Mouse (Mus musculus) forebrain, embryonic 16.5 days (tissue): ENCODE data around the gene Polg2. TPM values are rescaled to one million over a fixed set of nuclear protein-coding genes. Genes with fewer than 3 reads are reported as not detected.
"Not testable (repeated sequence)": the region's sequence is repeated elsewhere in the genome, so short reads cannot be mapped to it uniquely, and the experiment has no call there.

Source experiments
- ATAC-seq: fragments of 200-750 bp; cut with Nextera tagmentation; 2 replicates; pipeline ENCODE4 v1.8.0; 2017; ENCODE audit warnings: mild to moderate bottlenecking, moderate library complexity
- H3K27ac ChIP-seq: fragments of 300-500 bp; sonication (generic); 2 replicates; pipeline ENCODE4 v1.5.1; 2014; ENCODE audit warnings: low read length, control low read depth
- H3K27me3 ChIP-seq: fragments of 300-500 bp; sonication (generic); replicated peaks from 2 replicates; pipeline ENCODE4 v1.6.1; 2014; ENCODE audit warnings: low read length; ENCODE audit not compliant: control insufficient read depth, insufficient read depth
- H3K36me3 ChIP-seq: fragments of 300-500 bp; sonication (generic); 2 replicates; pipeline ENCODE4 v1.6.1; 2014; ENCODE audit not compliant: control insufficient read depth, insufficient read depth
- H3K4me1 ChIP-seq: fragments of 300-500 bp; sonication (generic); replicated peaks from 2 replicates; pipeline ENCODE4 v1.6.1; 2014; ENCODE audit warnings: low read length; ENCODE audit not compliant: control insufficient read depth, insufficient read depth
- H3K4me2 ChIP-seq: fragments of 300-500 bp; sonication (generic); 2 replicates; pipeline ENCODE4 v1.6.1; 2014; ENCODE audit warnings: mild to moderate bottlenecking, low read length, control low read depth
- H3K4me3 ChIP-seq: fragments of 300-500 bp; sonication (generic); replicated peaks from 2 replicates; pipeline ENCODE4 v1.5.1; 2014; ENCODE audit warnings: mild to moderate bottlenecking, low read length, control low read depth
- H3K9ac ChIP-seq: fragments of 300-500 bp; sonication (generic); replicated peaks from 2 replicates; pipeline ENCODE4 v1.6.1; 2014; ENCODE audit warnings: low read depth, low read length, control low read depth
- H3K9me3 ChIP-seq: fragments of 300-500 bp; sonication (generic); 2 replicates; pipeline ENCODE4 v1.6.1; 2016; ENCODE audit warnings: low read length; ENCODE audit not compliant: control insufficient read depth
- WGBS: fragments of 180-500 bp; shearing (Covaris S2); extraction: QIAGEN DNeasy Blood & Tissue Kit; methylation state at CpG from one replicate; pipeline ENCODE4 v1.1.7; 2014; 5-methylcytosine and 5-hydroxymethylcytosine counted together
- polyA plus RNA-seq: library from polyadenylated mRNA; unstranded; fragments of >200 nt; fragmentation: Nextera tagmentation; extraction: Ambion mirVana; gene quantifications from 2 replicates; pipeline ENCODE4 v1.2.1, GENCODE M21; 2015

Polg2 gene
- polyA plus RNA-seq, 1 experiment from 2014 or later, result 8.9 TPM

DNA sequence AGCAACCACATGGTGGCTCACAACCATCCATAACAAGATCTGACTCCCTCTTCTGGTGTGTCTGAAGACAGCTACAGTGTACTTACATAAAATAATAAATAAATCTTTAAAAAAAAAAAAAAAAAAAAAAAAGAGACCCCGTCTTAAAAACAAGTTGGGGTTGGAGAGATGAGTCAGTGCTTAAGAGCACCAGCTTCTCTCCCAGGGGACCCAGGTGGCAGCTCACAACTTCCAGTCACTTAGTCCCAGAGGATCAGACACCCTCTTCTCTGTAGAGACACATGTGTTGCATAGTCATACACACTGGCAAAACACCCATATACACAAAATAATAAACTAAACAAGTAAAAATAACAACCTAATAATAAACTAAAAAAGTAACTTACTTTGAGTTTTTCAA, 28.1 kb upstream of the Polg2 start:
- H3K27me3 ChIP-seq, H3K4me1 ChIP-seq, H3K9ac ChIP-seq, H3K9me3 ChIP-seq, H3K27ac ChIP-seq, ATAC-seq, H3K4me2 ChIP-seq, H3K4me3 ChIP-seq: not testable (repeated sequence)
- WGBS, result 100% methylated on average over 1 of the region's 1 CpGs
- peaks cover 13% of the 10 kb centered on the region for H3K36me3 ChIP-seq

DNA sequence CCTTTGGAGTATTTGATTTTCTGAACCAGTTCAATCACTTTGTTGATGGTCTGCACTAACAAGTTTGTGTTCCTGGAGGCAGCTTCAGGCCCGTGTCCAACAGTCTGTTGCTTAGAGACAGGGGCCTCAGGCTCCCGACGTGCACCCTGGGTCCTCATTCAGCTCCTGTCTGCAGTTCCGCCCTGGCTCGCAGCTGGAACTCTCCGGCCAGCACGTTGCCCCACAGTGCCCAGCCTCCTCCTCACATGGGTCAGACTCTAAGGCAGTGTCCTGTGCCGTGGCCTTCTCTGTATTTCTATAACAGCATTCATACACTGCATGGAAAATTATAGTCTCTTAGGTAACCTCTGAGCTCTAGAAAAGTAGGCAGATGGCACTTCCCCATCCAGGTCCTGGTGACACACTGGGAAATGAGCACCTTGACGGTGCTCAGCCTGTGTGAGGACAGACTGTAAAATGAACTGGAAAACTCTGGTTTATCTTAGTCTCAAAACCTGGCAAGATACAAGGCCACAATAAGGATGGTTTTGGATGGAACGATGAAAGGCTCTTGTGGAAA, 22.8 kb upstream of the Polg2 start:
- peaks cover 29% of the 10 kb centered on the region for H3K36me3 ChIP-seq

DNA sequence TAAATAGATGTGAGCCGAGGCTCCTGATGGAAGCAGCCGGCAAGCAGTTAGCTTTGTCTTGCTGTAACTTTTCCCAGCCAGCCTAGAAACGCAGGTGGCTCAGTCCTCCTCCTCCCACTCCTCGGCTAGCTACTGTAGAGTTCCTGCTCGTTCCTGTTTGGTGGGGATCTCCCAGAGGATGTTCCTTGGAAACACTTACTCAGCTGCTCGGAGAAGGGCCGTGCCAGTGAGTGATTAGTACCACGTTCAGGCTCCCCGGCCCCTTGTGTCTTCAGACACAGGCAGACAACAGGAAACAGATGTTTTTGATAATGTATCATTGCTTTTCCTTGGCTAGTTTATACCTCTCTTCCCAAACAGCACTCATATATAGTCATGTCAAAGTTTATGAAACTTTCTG, 16.3 kb upstream of the Polg2 start:
- ATAC-seq, result no peak
- Histone ChIP-seq H3K27ac (no peak overlapping the region), H3K4me3 (no peak overlapping the region), H3K9me3 (no peaks in the 10 kb centered on the region), H3K36me3 (peaks cover 21% of the 10 kb centered on the region), H3K9ac (no peak overlapping the region), H3K27me3 (no peaks in the 10 kb centered on the region), H3K4me2 (no peak overlapping the region), H3K4me1 (no peaks in the 10 kb centered on the region; the same call in 1 of the 2 replicates)
- 87% methylated on average over 9 of the region's 9 CpGs for WGBS

More for the DNA sequence above, 22.8 kb upstream of the Polg2 start:
- ATAC-seq, result no peak
- Histone ChIP-seq H3K4me2 (no peak overlapping the region), H3K27ac (no peak overlapping the region), H3K4me3 (no peak overlapping the region), H3K27me3 (no peaks in the 10 kb centered on the region), H3K4me1 (no peaks in the 10 kb centered on the region), H3K9ac (no peak overlapping the region), H3K9me3 (no peaks in the 10 kb centered on the region)
- WGBS, result 77% methylated on average over 10 of the region's 10 CpGs

DNA sequence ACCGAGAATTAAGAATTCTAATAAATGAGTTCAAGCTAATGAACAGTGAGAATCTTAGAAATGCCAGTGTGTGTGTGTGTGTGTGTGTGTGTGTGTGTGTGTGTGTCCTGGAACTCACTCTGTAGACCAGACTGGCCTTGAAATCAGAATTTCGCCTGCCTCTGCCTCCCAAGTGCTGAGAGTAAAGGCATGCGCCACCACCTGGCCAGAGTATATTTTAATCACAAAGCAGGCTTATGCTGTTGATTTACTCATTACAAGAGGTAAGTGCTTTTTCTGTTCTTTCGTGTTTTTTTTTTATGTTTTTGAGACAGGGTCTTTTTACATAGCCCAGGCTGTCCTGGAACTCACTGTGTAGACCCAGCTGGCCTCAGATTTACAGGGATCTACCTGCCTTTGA, 14.5 kb upstream of the Polg2 start:
- Histone ChIP-seq H3K9me3 (no peaks in the 10 kb centered on the region), H3K9ac (no peak overlapping the region), H3K27ac (no peak overlapping the region), H3K36me3 (peaks cover 16% of the 10 kb centered on the region), H3K4me2 (no peak overlapping the region), H3K4me1 (peaks cover 5% of the 10 kb centered on the region), H3K27me3 (no peaks in the 10 kb centered on the region), H3K4me3 (no peak overlapping the region)
- no peak for ATAC-seq
- WGBS, result 82% methylated on average over 4 of the region's 4 CpGs

DNA sequence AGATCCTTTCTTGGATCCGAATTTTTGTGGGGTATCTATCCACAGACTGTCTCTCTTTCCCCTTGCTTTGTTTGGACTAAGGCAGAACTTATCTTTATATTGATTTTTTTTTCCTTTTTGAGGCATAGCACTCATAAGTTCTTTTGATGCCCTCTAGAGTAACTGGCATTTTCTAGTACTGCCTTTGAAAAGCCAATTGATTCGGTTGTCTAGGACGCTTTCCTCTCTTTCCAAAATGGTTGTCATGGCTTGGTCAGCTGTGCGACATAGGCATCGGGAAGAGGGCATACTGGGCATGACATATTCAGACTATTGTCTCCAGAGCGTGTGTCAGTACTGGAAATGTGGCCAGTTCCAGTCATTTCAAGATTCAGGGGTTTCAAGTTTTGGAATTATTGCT, 10.3 kb upstream of the Polg2 start:
- peak overlapping the region; percentile 97 for H3K27ac ChIP-seq
- peaks cover 21% of the 10 kb centered on the region for H3K4me1 ChIP-seq
- H3K4me3 ChIP-seq, result peak overlapping the region; percentile 99
- H3K27me3 ChIP-seq, result no peaks in the 10 kb centered on the region
- H3K4me2 ChIP-seq, result peak overlapping the region; percentile 91
- H3K9me3 ChIP-seq, result no peaks in the 10 kb centered on the region
- WGBS, result 0% methylated on average over 6 of the region's 6 CpGs
- H3K9ac ChIP-seq, result peak overlapping the region; percentile 89
- ATAC-seq, result no peak
- H3K36me3 ChIP-seq, result peaks cover 10% of the 10 kb centered on the region

DNA sequence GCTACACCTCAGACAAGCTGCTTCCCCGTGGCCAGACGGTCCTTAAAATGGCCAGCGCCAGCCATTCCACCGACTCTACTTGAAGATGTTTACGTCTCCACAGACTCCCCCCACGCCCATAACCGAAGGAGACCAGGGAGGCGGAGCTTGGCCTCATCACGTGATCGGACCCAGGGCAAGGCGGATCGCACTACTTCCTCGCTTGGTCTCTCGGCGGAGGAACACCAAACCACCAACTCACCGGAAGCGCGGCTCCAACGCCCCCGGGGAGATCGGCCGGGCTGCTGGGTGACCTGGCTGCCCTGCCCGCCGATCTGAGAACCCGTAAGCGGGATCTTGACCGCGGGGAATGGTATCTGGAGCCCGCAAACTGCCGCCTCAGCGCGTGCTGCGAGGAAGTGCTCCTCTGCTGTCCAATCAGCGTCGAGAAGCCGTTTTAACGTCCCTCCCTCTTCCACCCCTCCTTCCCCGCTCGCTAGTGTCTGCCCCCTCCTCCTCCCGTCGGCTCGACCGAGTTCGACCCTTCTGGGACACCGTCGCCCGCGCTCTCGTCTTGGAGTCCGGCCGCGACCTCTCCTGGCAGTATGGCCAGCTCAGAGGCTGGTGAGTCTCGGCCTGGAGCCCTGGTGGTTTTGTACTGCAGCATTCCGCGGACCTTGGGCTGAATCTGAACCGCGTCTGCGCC, 9.6 kb upstream of the Polg2 start, which contains the start of the genes Ddx5 and Cep95:
Ddx5 (minus strand) TSS at position 411 of the 685 bp plus-strand sequence.
Cep95 (plus strand) TSS at position 478 of the 685 bp plus-strand sequence.
- peaks cover 16% of the 10 kb centered on the region for H3K36me3 ChIP-seq
- peak; percentile 92 for ATAC-seq
- H3K27me3 ChIP-seq, result no peaks in the 10 kb centered on the region
- H3K9ac ChIP-seq, result peak within 1 kb of the TSS; percentile 89
- H3K4me3 ChIP-seq, result peak within 1 kb of the TSS; percentile 99
- peak within 1 kb of the TSS; percentile 97 for H3K27ac ChIP-seq
- no peaks in the 10 kb centered on the region for H3K9me3 ChIP-seq
- H3K4me2 ChIP-seq, result peak within 1 kb of the TSS; percentile 91
- H3K4me1 ChIP-seq, result peaks cover 21% of the 10 kb centered on the region
- 0% methylated on average over 58 of the region's 58 CpGs for WGBS

DNA sequence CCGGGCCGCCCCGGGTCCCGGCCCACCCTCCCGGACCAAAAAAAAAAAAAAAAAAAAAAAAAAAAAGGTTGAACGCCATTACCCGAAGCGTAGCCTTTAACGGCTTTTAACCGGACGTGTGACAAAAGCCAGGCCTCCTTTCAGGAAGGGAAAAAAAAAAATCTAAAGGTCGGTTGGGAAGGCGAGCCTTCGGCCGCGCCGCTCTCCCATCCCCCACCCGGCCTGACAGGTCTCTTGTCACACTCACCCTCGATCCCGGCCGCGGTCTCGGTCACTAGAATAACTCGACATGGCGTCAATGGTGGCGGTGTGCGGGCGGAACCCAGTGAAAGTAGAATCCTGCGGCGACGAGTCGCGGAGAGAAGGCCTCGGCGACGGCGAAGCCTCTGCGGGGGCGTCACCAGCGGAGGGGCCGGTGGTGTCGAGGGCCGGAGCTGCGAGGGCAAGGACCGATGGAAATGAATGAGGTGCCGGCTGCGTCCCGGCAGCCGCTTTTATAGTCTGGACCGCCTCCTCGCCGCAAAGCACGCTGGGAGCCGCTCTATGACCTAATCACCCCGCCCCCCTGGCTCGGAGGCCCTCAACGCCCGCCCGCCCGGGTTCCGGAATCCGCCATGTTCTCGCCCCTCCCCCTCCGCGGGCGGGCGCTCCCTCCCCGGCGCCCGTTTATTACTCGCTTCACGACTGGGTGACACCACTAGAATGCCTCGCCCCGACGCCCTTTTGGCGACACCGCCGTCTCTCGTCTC, 8.9 kb upstream of the Polg2 start:
- H3K9me3 ChIP-seq, result no peaks in the 10 kb centered on the region
- H3K4me3 ChIP-seq, result peak overlapping the region; percentile 99
- no peaks in the 10 kb centered on the region for H3K27me3 ChIP-seq
- H3K4me2 ChIP-seq, result peak overlapping the region; percentile 31
- peak overlapping the region; percentile 89 for H3K9ac ChIP-seq
- peaks cover 22% of the 10 kb centered on the region for H3K36me3 ChIP-seq
- ATAC-seq, result peak; percentile 81
- peak overlapping the region; percentile 97 for H3K27ac ChIP-seq
- peaks cover 21% of the 10 kb centered on the region for H3K4me1 ChIP-seq
- WGBS, result under 1% methylated on average over 79 of the region's 79 CpGs

DNA sequence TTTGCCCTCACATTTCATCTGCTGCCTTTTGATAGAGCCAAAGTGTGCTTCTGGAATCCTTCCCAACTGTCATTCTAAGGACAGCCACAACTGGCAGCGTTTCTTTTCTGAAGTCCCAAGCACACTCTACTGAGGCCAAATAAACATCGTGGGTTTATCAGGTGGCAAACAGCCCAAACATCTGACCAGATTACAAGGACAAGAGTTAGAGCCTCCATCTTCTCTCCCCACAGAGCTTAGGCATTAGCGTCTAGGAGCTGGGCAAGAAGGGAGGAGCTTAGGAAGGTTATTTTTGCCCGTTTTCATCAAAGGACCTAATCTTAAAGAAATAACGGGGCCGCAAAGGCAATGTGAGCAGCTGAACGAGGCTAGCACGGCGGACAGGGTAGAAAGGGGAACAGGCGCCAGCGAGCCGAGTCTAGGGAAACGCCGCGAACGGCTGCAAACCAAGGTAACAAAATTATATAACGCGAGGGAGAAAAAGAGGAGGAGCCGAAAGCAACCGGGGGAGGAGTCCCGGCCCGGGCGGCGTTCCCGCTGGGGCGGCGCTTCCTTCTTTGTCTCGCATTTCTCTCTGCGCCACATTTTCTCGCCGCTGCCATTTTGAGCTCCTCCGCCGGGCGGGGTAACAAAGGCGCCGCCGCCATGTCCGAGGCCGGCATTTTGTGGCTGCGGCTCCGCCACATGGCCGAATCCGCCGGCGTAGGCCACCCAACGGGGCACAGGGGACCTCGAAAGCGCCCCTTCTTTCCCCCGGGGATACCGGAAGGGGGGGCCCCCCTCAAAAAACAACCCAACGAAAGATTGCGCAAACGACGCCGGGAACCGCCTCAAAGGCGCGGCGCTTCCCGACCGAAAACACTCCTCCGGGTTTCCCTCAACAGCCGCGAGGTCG, 8.0 kb upstream of the Polg2 start:
- peak overlapping the region; percentile 89 for H3K9ac ChIP-seq
- no peaks in the 10 kb centered on the region for H3K27me3 ChIP-seq
- H3K9me3 ChIP-seq, result no peaks in the 10 kb centered on the region
- under 1% methylated on average over 65 of the region's 65 CpGs for WGBS
- peaks cover 29% of the 10 kb centered on the region for H3K36me3 ChIP-seq
- peak overlapping the region; percentile 86 for H3K4me2 ChIP-seq
- peak overlapping the region; percentile 99 for H3K4me3 ChIP-seq
- peak overlapping the region; percentile 97 for H3K27ac ChIP-seq
- peaks cover 21% of the 10 kb centered on the region for H3K4me1 ChIP-seq
- ATAC-seq, result peak; percentile 39
